Mouse (Mus musculus) right cerebral cortex, adult 2 months (tissue): ENCODE measurements at regions not wholly inside any gene's neighbourhood (a gene's known extent, or its start where the extent isn't known, plus 50 kb on each side); places are given as distances from the start of the nearest gene placed in this dataset.

Source experiments
- DNase-seq, 2 experiments: peaks; one replicate each; pipeline ENCODE4 v3.0.0; 2021 to 2022; ENCODE audit warnings: low spot score in 2 of 2

DNA sequence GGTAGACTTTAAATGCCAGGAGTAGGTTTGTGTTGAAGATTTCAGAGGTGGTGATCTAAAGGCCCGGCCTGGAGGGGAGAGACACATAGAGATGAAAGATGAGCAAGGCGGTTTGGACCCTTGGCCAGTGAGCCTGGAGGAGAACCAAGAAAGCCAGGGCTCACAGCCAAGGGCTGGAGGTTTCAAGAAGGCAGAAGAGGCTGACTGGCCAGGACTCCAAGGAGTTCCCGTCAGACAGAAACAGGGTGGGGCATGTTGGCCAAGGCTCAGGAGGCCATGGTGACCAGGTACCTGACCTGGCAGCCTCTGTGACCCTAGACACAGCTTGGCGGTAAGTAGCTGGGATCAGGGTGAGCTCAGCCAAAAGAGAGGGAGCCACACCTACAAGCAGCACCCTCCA is 159.3 kb upstream of the Spdye4c start:
- DNase-seq = no peak

DNA sequence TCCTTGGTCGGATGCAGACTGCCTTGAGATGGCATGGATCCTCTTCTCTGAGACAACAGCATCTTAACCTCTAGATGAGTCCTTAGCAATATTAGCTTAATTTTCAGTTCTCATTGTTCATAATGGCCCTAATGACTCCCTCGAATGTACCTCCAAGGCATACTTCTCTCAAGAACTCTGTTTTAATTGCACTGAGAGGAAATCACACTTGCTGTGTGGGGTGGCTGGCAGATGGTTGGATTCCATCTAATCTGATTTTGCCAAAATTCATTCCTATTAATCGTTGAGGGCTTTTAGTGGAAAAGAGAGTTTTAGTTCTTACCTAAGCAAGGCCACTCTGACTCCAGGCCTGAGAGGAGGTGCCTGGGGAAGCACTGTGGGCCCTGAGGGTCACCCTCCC is 158.3 kb upstream of the Spdye4c start:
- DNase-seq = no peak

DNA sequence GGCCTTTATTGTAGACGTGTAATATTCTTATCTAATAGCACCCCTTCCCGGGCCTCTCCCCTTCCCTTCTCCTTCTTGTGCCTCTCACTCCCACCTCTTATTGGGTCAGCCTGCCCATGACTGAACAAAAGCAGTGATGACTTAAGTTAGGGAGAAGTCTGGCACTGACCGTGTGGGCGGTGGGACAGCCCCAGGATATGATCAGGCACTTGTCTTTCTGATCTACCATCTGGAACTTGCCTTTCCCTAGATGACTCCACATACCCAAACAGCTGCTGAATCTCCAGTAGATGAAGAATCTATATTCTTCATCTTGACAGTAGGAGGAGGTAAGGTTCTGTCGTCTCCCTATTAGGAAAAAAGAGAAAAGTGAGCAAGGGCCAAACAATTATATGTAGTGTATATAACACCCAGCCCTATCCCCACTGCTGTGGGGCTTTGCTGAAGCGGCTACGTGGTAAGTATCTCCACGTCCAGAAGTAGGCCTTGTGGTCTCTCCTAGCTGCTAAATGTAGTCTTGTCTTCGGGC is 157.4 kb upstream of the Spdye4c start:
- no peak for DNase-seq

DNA sequence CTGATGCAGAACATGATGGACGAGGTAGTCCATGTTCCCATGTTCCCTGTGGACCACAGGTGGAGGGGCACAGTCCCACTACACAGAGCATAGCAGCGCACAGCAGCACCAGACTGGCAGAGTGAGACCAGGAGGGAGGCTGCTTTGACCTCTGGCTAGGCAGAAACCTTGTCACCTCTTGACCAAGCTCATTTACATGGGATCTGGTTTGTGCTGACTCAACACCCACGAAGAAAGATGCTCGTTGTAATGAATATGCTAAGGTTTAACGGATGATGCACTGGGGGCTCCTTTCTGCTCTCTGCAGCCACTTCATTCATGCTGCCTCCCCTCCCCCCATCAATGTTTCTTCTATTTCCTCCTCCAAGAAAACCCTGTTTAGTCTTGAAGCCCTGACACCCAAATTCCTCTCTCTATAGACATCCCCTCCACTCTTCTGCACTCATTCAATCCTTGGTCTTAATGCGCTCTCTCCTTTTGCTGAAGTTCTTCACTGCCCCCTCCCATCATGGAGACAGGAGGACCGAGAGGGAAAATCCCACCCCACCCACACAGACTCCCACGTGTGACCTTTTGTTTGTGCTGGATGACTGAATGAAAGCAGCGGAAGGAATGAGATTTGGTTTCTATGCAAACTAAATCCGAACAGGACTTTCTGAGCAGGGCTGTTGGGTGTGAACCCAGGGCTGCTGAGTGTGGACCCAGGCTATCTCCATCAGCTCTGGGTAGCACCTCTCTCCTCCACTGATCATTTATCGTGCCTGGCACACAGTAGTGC is 156.6 kb upstream of the Spdye4c start:
- DNase-seq = no peak

DNA sequence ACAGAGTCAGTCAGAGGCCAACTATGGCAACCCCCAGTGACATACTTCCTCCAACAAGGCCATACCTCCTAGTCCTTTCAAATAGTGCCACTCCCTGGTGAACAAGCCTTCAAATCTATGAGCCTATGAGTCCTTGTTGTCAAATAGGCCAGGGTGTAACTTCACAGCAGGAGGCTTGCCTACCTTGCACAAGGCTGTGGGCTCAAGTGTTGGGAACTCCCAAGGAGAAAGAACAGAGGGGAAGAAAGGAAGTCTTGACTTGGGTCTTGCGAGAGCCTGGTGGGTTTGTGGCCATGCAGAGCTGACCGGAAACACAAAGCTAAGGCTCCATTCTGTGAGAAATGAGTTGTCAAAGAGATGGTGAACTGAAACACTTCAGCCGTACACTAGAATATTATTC is 154.6 kb upstream of the Spdye4c start:
- no peak for DNase-seq

DNA sequence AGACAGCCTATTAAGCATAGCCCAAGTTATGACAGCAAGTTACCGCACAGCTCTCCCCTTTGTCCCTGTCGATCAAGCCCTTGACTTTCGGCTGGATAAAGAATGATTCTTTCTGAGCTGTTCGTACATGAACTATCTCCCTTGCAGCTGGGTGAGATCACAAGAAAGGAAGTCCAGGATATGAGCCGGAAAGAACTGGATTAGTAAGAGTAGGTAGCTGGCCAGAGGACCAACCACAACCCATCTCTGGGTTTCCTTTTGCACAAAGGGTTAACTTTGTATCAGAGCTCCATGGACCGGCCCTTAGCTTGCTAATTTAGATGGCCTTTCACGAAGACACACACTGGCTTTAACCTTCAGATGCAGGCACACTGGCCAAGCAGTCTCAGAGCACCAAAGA is 153.3 kb upstream of the Spdye4c start:
- DNase-seq = no peak

DNA sequence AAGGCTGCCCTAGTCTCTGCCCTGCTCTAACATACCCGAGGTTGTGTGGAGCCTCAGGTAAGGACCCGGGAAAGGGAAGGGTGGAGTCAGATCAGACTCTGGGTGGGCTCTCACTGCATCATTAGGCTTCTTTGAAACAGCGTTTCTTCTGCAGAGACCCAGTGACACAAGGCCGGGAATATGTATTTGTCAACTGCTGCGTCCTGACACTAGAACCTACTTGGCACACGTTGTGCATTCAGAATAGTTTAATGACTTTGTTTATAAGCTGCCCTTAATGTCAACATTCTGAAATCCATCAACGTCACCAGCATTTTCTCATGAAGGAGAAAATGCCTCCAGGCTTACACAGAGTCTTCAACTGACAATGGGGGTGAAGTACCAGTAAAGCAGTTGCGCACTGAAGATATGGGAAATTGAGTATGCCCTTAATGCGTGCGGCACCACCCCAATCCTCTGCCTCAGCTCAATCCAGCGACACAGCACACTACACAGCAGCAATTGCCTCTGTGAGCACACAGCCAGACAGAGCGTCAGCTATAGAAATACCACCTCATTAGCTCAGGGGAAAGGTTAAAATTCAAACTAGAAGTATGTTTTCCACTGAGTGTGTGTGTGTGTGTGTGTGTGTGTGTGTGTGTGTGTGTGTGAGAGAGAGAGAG is 152.7 kb upstream of the Spdye4c start:
- DNase-seq = no peak

DNA sequence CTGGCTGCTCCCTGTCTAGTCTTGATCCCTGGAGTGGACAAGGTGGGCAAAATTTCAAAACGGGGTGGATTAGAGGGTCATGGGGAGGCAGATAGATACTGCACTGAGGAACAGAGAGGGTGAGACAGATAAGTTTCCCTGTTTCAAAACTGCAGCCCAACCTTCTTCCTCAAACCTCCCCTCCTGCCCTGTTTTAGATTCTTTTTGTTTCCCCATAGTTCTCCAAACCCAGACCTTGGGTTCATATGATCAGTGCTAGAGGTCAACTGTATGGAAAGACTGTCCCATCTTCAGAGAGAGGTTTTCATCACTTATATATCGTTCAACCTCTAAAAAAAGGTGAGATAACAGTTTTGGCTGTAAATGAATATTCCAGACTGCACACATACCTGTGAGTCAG is 152.1 kb upstream of the Spdye4c start:
- no peak for DNase-seq

DNA sequence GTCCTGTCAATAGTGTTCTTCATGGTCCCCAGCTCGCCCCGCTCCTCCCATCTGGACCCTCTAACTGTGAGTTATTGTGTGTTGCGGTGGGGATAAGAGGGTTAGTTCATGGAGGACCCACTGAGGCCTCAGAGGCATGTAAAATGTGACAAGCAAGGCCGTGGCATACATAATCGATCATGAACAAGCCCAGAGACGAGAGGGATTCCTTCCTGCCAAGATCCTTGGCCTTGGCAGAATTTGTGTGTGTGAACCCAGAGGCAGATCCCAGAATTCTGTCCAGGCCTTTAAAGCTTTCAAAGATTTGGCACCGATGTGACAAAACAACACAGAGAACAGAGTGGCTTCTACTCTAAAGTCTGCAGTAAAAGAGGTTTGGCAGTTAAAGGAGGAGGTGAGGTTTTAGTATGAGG is 146.4 kb upstream of the Spdye4c start:
- no peak for DNase-seq

DNA sequence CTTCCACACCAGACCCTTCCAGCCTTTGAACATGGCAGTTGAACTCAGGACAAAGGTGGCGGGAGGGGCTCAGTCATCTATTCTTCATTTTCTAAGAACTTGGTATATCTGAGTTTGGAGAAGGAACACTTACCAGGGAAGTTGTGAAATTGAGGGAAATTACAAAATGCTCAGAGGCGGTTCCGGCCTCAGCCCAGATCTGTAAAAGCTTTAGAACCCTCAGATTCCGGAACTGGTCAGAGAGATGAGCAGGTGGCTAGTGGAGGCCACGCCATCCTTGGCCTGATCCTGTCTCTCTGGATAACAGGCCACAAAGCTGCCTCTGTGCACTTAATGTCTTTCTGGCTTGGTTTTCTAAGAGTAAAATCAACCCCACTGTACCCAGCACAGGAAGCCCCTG is 145.6 kb upstream of the Spdye4c start:
- no peak for DNase-seq

DNA sequence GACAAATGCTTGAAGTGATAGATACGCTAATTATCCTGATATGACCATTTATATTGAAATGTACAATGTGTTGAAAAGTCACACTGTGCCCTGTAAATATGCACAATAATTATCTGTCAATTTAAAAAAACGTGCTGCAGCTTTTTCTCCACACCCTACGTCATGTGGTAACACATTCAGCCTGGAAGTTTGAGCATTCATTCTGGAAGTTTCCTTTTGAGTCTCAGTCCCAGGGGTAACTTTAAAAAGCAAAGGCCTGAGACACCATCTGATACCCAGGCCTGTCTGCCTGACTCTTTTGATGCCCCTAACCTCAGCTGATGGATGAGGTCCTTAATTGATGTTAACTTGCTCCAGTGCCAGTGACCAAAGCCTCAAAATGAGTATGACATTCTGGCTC is 141.7 kb upstream of the Spdye4c start:
- no peak for DNase-seq

DNA sequence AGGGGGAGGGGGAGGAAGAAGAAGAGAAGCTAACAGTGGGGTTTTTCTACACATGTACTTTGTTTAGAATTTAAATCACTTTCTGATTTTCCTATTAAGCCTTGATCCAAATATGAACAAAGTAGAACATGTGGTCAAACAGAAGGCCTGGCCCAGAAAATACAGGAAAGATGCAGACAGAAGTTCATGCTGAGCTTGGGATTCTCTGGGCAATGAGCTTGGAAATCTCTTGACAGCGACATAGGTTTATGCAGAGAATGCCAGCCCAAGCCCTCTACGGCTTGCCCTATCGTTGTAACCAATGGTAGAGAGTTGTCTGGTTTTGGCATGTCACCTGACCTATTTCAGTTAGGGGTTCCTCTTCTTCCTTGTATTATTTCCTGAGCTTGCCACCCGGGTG is 141.0 kb upstream of the Spdye4c start:
- DNase-seq = no peak

DNA sequence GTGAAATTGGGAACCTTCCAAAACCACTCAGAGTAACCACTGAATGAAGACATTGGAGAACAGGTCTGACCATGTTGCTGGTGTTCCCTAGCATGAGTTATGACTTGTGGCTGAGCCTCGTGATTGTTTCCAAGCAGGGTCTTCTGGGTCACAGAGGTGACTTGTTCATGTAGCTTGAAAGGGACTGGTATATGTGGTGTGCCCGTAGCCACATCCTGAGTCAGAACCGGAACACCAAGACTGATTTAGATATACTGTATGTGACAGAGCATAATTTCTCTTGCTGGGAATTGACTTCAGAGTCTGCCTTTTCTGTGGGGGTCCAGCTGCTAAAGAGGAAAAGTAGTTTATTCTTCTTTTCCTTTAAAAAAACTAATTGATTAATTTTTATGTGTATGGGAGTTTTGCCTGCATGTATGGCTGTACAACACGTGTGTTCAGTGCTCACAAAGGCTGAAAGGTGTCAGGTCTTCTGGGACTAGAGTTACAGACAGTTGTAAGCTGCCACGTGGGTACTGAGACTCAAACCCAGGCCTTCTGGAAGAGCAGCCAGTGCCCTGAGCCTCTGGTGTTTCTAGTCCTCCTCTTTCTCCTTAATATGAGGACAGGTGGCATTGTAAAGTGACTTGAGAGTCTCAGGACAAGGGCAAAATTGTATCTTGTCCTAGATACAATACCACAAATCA is 139.3 kb upstream of the Spdye4c start:
- no peak for DNase-seq

DNA sequence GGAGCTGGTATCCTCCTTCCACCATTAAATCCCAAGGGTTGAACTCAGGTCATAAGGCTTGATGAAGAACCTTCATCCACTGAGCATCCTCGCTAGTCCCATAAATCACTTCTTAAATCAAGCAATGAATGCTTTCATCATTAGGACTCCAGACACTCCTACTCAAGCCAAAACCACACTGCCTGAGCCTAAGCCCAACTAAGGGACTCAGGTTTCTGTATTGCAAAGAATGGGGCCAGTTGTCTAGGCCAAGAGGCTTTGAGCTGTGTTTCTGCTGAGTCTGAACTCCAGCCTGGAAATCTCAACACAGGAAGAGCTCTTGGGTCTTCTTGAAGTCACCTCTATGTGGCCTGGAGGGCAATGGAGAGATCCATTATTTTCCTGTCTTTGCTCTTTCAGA is 138.4 kb upstream of the Spdye4c start:
- DNase-seq = no peak

DNA sequence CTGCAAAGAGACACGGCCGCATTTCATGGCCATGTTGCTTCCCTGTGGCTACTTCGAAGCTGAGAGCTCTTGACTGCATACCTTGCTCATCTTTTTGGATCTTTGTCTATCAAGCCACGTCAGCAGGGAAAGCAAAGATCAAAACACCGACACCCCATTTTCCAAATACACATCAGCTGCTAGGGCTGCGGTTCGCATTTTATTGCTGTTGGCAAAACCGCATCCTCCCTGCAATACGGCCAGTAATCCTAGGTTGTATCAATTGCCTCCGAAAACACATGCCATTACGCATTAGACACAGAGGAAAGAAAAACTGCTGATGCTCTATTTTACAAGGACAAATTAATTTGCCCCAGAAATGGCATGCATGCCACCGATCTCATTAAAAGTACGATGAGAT is 136.5 kb upstream of the Spdye4c start:
- no peak for DNase-seq

DNA sequence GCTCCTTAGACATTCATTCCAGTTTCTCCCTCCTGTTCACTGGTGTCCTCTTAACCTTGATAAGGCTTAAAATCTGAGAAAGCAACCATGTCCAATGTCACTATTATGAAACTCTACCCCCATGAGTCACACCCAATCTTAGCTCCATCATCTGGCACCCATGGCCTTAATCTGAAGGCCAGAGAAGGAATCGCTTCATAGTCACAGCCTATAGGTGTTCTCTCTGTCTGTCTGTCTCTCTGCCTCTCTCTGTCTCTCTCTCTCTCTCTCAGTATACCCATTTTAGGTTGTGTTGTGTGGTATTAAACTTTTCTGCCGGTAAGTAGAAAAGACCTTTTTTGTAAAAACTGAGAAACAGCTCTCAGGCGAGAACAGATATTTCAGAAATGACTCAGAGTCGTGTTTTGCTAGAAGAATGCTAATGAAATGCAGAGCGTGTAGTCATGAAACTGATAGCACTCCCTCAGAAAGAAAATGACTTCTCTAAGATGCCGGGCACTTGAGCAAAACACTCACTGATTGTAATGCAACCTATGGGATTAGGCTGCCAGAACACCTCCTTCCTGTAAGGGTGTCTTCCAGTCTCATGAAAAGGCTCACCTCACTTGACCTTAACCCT is 133.3 kb upstream of the Spdye4c start:
- DNase-seq = no peak

DNA sequence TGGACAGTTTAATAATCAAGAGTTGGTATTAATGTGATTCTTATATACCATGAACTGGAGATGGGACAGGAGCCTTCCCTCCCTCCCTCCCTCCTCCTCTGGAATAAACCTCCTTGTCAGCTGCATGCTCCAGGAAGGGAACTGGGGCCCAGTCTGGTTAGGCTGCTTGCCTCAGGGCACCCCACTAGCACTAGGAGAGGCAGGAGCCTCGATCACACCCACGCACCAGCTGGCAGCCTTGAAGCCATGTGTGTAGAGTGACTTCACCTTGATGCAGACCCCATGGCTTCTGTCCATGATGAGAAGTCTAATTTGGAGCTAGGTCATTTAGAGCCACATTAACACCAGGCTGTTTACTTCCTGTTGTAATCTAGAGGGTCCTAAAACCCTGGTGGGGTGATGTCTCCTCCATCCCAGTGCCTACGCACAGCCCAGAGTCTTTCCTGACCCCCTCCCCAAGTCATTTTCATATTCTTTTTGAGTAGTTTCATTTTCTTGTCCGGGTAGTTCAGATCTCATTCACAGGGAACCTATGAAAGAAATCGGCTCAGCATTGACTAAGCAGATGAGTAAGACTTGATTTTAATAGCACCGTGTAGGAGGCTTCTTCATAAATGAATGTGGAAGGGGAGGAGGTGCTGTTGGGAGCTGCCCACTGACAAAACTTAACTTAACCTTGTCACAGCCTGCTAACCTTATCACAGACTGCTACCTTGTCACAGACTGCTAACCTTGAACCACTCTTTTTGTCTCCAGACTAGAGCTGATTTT is 125.6 kb upstream of the Spdye4c start:
- peak; percentile 21 to 40 for DNase-seq

DNA sequence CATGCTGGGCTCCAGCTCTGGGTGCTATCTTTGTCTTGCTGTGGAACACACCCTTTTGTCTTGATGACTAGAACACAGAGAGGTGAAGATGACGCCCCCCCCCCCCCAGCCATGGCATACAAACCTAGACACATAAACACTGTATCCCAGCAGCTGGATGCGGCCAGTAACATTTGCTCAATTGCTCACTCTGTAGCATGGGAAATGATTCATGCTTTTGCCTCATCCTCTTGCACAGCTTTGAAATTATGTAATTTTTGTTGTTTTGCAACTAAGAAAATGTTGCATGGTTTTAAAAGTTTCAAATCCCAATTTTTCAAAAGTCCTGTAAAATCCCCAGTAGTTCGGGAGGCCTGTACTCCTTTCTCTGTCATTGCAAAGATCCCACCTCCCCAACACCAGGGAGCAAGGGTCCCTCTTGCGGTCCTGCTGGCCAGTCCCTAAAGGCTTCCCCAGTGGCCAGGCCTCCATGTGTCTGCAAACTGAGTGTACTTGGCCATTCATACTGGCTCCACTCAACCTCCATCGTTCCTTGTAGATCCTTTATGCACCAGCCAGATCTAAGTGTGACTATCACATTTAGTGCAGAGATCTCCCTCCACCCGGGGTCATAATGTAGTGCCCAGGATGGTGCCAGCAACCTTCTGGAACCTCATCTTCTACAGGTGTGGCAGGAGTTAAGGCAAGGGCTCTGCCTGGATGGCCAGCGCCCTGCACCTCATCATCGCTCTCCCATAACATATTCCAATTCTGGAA is 123.3 kb upstream of the Spdye4c start:
- peak; percentile 7 to 21 for DNase-seq

DNA sequence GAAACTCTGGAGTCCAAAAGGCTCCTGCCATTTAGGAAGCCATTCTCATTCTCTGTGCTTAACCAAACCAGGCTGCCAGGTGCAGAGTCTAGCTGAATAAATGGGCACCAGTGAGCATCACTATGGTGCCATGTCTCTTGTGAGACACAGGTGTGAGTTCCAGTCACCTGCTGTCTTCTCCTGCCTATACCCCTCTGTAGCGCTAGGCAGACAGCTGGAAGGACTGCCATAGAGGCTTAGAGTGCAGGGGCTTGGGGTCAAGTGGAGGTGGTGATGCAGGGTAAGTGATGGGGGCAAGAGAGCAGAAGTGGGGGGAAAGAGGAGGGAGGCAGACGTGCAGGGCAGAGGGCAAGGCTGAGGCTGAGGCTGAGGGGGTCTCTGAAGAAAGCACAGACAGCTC is 122.7 kb upstream of the Spdye4c start:
- DNase-seq = no peak

DNA sequence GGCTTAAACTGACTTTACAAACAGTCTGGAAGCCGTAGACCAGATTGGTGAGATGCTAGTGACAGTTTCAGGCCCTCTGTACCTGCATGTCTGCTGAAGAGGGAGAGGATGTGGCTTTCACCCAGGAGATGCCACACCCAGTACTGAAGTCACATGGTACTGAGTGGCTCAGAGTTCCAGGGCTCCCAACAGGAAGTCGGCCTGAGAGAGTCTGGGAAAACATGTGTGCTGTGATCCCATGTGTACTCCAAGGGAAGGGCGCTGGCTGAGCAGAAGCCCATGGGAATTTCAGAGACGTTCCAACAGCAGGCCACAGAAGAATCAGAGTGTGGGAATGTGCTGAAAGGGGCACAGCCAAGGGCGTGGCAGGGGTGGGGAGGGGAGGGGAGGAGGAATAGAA is 120.7 kb upstream of the Spdye4c start:
- DNase-seq = no peak
